Mouse (Mus musculus) MEL (cell line): ENCODE data around the gene Oasl1. TPM values are rescaled to one million over a fixed set of nuclear protein-coding genes. Genes with fewer than 3 reads are reported as not detected.
"Not testable (repeated sequence)": the region's sequence is repeated elsewhere in the genome, so short reads cannot be mapped to it uniquely, and the experiment has no call there.

ENCODE experiments used
- DNase-seq: peaks from one replicate; pipeline ENCODE4 v3.0.0; 2011; ENCODE audit warnings: low read depth, low spot score
- H3K27ac ChIP-seq: 2 replicates; pipeline ENCODE4 v1.5.1; 2012; ENCODE audit warnings: low read depth, mild to moderate bottlenecking, control low read depth, low read length, moderate library complexity; ENCODE audit not compliant: control insufficient read depth
- H3K27me3 ChIP-seq, 2 experiments: fragments of 150-350 bp in 1 of 2; sonication (generic) in 1 of 2; 2 replicates each; pipeline ENCODE4 v1.6.1; 2012; ENCODE audit warnings: low read length in 2 of 2, mild to moderate bottlenecking in 2 of 2, improper control_type of control experiment in 1 of 2, moderate library complexity in 1 of 2; ENCODE audit not compliant: insufficient read depth in 2 of 2, control insufficient read depth in 1 of 2
- H3K36me3 ChIP-seq, 2 experiments: 2 replicates each; pipeline ENCODE4 v1.6.1; 2012 to 2014; ENCODE audit warnings: low read length in 2 of 2, improper control_type of control experiment in 1 of 2, inconsistent platforms in 1 of 2, mild to moderate bottlenecking in 1 of 2; ENCODE audit not compliant: insufficient read depth in 2 of 2, control insufficient read depth in 1 of 2
- H3K4me1 ChIP-seq, 2 experiments: fragments of 150-350 bp in 1 of 2; sonication (generic) in 1 of 2; 2 replicates each; pipeline ENCODE4 v1.6.1; 2012; ENCODE audit warnings: low read length in 2 of 2, improper control_type of control experiment in 1 of 2, mild to moderate bottlenecking in 1 of 2; ENCODE audit not compliant: insufficient read depth in 2 of 2, control insufficient read depth in 1 of 2
- H3K4me3 ChIP-seq, 2 experiments: fragments of 150-350 bp in 1 of 2; sonication (generic) in 1 of 2; 2 replicates each; pipeline ENCODE4 v1.5.1; 2012; ENCODE audit warnings: low read depth in 2 of 2, low read length in 2 of 2, mild to moderate bottlenecking in 2 of 2, moderate library complexity in 2 of 2, control low read depth in 1 of 2, improper control_type of control experiment in 1 of 2; ENCODE audit not compliant: control insufficient read depth in 1 of 2, insufficient read depth in 1 of 2
- H3K79me2 ChIP-seq: 2 replicates; pipeline ENCODE4 v1.6.1; 2012; ENCODE audit warnings: mild to moderate bottlenecking, low read length, moderate library complexity; ENCODE audit not compliant: control insufficient read depth, poor library complexity, insufficient read depth
- H3K9ac ChIP-seq: 2 replicates; pipeline ENCODE4 v1.6.1; 2012; ENCODE audit warnings: low read depth, mild to moderate bottlenecking, control low read depth, low read length, moderate library complexity; ENCODE audit not compliant: control insufficient read depth, poor library complexity, severe bottlenecking
- H3K9me3 ChIP-seq: fragments of 150-350 bp; sonication (generic); replicated peaks from 2 replicates; pipeline ENCODE4 v1.6.1; 2012; ENCODE audit warnings: mild to moderate bottlenecking, low read length, improper control_type of control experiment, moderate library complexity; ENCODE audit not compliant: insufficient read depth
- CTCF ChIP-seq, 3 experiments: IDR thresholded peaks in 2 of 3; conservative IDR thresholded peaks in 1 of 3; 2 replicates each; pipeline ENCODE4 v1.5.1; 2011 to 2012; ENCODE audit warnings: low read length in 3 of 3, low read depth in 2 of 3, mild to moderate bottlenecking in 2 of 3, improper control_type of control experiment in 1 of 3, inconsistent platforms in 1 of 3, mixed read lengths in 1 of 3, moderate library complexity in 1 of 3; ENCODE audit not compliant: control insufficient read depth in 1 of 3, insufficient read depth in 1 of 3, poor library complexity in 1 of 3, severe bottlenecking in 1 of 3
- EP300 ChIP-seq, 2 experiments: IDR thresholded peaks; 2 replicates each; pipeline ENCODE4 v1.6.1; 2011; ENCODE audit warnings: improper control_type of control experiment in 2 of 2, low read length in 2 of 2, low read depth in 1 of 2, mild to moderate bottlenecking in 1 of 2
- ETS1 ChIP-seq: IDR thresholded peaks from 2 replicates; pipeline ENCODE4 v1.6.1; 2012; ENCODE audit warnings: low read depth, mild to moderate bottlenecking, inconsistent platforms, low read length, improper control_type of control experiment, moderate library complexity
- JUND ChIP-seq: IDR thresholded peaks from 2 replicates; pipeline ENCODE4 v1.6.1; 2011; ENCODE audit warnings: low read depth, mild to moderate bottlenecking, improper control_type of control experiment, low read length
- KAT2A ChIP-seq: conservative IDR thresholded peaks from 2 replicates; pipeline ENCODE4 v1.6.1; 2012; ENCODE audit warnings: low read depth, low read length, improper control_type of control experiment, inconsistent platforms
- MAFK ChIP-seq: IDR thresholded peaks from 2 replicates; pipeline ENCODE4 v1.6.1; 2011; ENCODE audit warnings: low read depth, mild to moderate bottlenecking, low read length, improper control_type of control experiment, borderline replicate concordance
- MAX ChIP-seq: IDR thresholded peaks from 2 replicates; pipeline ENCODE4 v1.6.1; 2011; ENCODE audit warnings: low read length, improper control_type of control experiment
- POLR2AphosphoS2 ChIP-seq: IDR thresholded peaks from 2 replicates; pipeline ENCODE4 v1.6.1; 2011; ENCODE audit warnings: low read length, improper control_type of control experiment
- SIN3A ChIP-seq: IDR thresholded peaks from 2 replicates; pipeline ENCODE4 v1.6.1; 2012; ENCODE audit warnings: low read length, improper control_type of control experiment, inconsistent platforms
- TAL1 ChIP-seq: IDR thresholded peaks from 2 replicates; pipeline ENCODE4 v1.6.1; 2012; ENCODE audit warnings: mild to moderate bottlenecking, inconsistent platforms, low read length, moderate library complexity, mixed read lengths
- TBP ChIP-seq: IDR thresholded peaks from 2 replicates; pipeline ENCODE4 v1.8.0; 2011; ENCODE audit warnings: low read depth, low read length, improper control_type of control experiment
- TCF12 ChIP-seq: IDR thresholded peaks from 2 replicates; pipeline ENCODE4 v1.6.1; 2014; ENCODE audit warnings: low read depth, mild to moderate bottlenecking, inconsistent platforms, low read length, improper control_type of control experiment, moderate library complexity
- USF2 ChIP-seq, 2 experiments: IDR thresholded peaks; 2 replicates each; pipeline ENCODE4 v1.6.1; 2011 to 2012; ENCODE audit warnings: improper control_type of control experiment in 2 of 2, low read length in 2 of 2, borderline replicate concordance in 1 of 2, inconsistent platforms in 1 of 2, low read depth in 1 of 2, mild to moderate bottlenecking in 1 of 2; ENCODE audit not compliant: insufficient read depth in 1 of 2
- ZKSCAN1 ChIP-seq: IDR thresholded peaks from 2 replicates; pipeline ENCODE4 v1.6.1; 2012; ENCODE audit warnings: low read depth, mild to moderate bottlenecking, inconsistent platforms, low read length, improper control_type of control experiment, moderate library complexity
- ZMIZ1 ChIP-seq: IDR thresholded peaks from 2 replicates; pipeline ENCODE4 v1.6.1; 2012; ENCODE audit warnings: low read depth, mild to moderate bottlenecking, inconsistent platforms, low read length, improper control_type of control experiment, moderate library complexity
- ZNF384 ChIP-seq: IDR thresholded peaks from 2 replicates; pipeline ENCODE4 v1.6.1; 2012; ENCODE audit warnings: low read depth, mild to moderate bottlenecking, inconsistent platforms, low read length, improper control_type of control experiment
- polyA plus RNA-seq, 2 experiments: library from polyadenylated mRNA; stranded (reverse) in 1 of 2; unstranded in 1 of 2; fragments of >175 nt in 1 of 2; fragments of >200 nt in 1 of 2; gene quantifications; 2 replicates each; pipeline versions ENCODE4 v1.2.1 to v1.2.4; 2012; ENCODE audit warnings: low replicate concordance in 2 of 2, low read depth in 1 of 2; ENCODE audit not compliant: insufficient read length in 2 of 2, insufficient read depth in 1 of 2, missing spikeins in 1 of 2
- total RNA-seq: library from RNA; depleted of rRNA; stranded (reverse); fragments of 300-350 nt; gene quantifications from 2 replicates; pipeline ENCODE4 v1.2.3, GENCODE M21; 2012

Oasl1 gene
- total and polyA plus RNA-seq, 3 experiments: 8.2 to 33.3 TPM; not detected in 1

DNA sequence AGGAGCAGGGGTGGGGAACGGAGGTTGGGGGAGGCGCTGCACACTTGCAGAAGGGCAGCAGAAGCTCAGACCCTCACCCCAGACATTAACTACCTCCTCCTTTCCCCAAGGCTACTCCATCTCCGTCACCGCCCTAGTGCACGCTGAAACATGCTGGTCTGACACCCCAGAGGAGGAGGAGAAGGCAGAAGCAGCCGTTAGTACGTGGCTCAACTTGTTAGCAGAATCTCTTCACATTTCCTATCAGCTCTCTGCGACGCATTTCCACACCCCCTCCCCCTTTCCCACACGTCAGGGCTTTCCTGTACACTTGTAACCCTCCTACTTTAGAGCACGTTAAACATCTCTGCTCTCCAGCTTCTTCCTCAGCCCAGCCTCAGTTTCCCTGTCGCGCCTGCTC is 43.6 kb upstream of the Oasl1 start:
- H3K27ac ChIP-seq: no peak overlapping the region
- H3K36me3 ChIP-seq: no peaks in the 10 kb centered on the region
- no peak overlapping the region for H3K9ac ChIP-seq
- H3K79me2 ChIP-seq: no peaks in the 10 kb centered on the region
- DNase-seq: no peak
- no peak for TF ChIP-seq EP300 (IDR thresholded peaks at IDR 0.05; ENCODE audit: low read depth in 1 of 2, low read length in 2 of 2)
- no peak for TF ChIP-seq ZKSCAN1
- TF ChIP-seq JUND: no peak
- TF ChIP-seq TBP: no peak
- no peak for TF ChIP-seq MAX
- TF ChIP-seq MAFK: no peak
- no peak for TF ChIP-seq KAT2A
- TF ChIP-seq POLR2AphosphoS2: no peak
- TF ChIP-seq ETS1: no peak
- TF ChIP-seq CTCF (IDR thresholded peaks at IDR 0.05 in 2 of 3, conservative IDR thresholded peaks at IDR 0.05 in 1 of 3; ENCODE audit: control insufficient read depth in 1 of 3, insufficient read depth in 1 of 3, low read depth in 2 of 3, low read length in 3 of 3, poor library complexity in 1 of 3, severe bottlenecking in 1 of 3): no peak
- TF ChIP-seq ZMIZ1: no peak
- no peak for TF ChIP-seq TCF12
- no peak for TF ChIP-seq ZNF384
- TF ChIP-seq SIN3A: no peak
- TF ChIP-seq TAL1: no peak
- TF ChIP-seq, all 39 proteins: peak for 0
- H3K4me1 ChIP-seq: no peaks in the 10 kb centered on the region
- H3K9me3 ChIP-seq: no peaks in the 10 kb centered on the region
- H3K4me3 ChIP-seq: no peak overlapping the region
- no peaks in the 10 kb centered on the region for H3K27me3 ChIP-seq

DNA sequence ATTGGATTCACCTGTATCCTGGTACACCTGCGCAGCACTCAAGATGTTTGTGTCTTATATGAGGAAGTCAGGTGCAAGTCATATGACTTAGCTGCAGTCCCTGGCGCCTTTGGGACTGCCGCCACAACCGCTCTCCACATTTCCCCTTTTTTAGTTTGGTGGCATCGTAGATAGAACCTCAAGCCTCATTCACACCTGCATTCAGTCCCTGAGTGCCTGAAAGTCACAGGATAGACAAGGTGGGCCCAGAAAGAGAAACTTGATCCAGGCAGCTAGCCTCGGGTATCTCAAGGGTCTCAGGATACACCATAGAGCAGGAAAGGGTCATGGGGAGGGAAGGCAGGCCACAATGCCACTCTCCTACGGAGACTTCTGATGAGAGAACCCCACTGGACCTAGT is 40.7 kb upstream of the Oasl1 start:
- H3K9ac ChIP-seq, H3K79me2 ChIP-seq, H3K9me3 ChIP-seq, H3K36me3 ChIP-seq, DNase-seq, H3K4me3 ChIP-seq, H3K27me3 ChIP-seq, H3K4me1 ChIP-seq, H3K27ac ChIP-seq: not testable (repeated sequence)

GRCm38 (mm10) chr5:114883022-114883421 is 40.0 kb upstream of the Oasl1 start:
- H3K9ac ChIP-seq: no peak overlapping the region
- no peak for TF ChIP-seq USF2 (IDR thresholded peaks at IDR 0.05; ENCODE audit: borderline replicate concordance in 1 of 2, insufficient read depth in 1 of 2, low read depth in 1 of 2, low read length in 2 of 2)
- TF ChIP-seq, all 39 proteins: peak for 0
- Histone ChIP-seq H3K27ac (no peak overlapping the region), H3K4me3 (no peak overlapping the region), H3K27me3 (no peaks in the 10 kb centered on the region), H3K79me2 (no peaks in the 10 kb centered on the region), H3K4me1 (peaks cover 0 to 7% of the 10 kb centered on the region in 2 experiments; a peak in 2 of 4 replicates), H3K36me3 (no peaks in the 10 kb centered on the region), H3K9me3 (no peaks in the 10 kb centered on the region)
- no peak for DNase-seq
